Mouse (Mus musculus): ENCODE measurements around the gene Gm49486. TPM values are rescaled to one million over a fixed set of nuclear protein-coding genes. Genes with fewer than 3 reads are reported as not detected.

Gm49486 gene
- polyA plus RNA-seq, 1 experiment from 2014 or later, result 0.58 TPM

DNA sequence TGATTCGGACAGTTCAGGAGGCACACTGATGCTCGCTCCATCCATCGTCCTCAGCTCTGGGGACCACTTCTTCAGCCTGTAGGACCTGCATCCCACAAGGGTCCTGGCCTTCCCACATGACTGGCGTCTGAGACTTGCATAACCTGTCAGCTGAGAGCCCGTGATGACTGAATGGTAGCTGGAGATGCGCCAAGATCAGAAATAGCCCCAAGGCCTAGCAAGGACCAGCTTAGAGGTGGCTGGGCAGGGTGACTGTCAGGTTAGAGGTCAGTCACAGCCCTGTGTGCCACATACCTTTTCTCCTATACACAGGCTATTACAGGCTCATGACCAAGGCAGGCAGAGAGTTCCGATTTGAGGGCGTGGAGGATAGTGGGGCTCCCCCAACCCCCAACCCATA is 33.7 kb upstream of the Gm49486 start:
- DNase-seq (ENCODE audit: low spot score) (no peak), ATAC-seq (replicated peaks; ENCODE audit: low FRiP score, low TSS enrichment, low read depth) (no peak)
- Histone ChIP-seq H3K4me2 (ENCODE audit: low read length) (no peak overlapping the region), H3K9me3 (ENCODE audit: control insufficient read depth, low read length) (no peaks in the 10 kb centered on the region), H3K27me3 (replicated peaks; ENCODE audit: control insufficient read depth, insufficient read depth, low read length) (no peaks in the 10 kb centered on the region), H3K27ac (ENCODE audit: low read depth) (no peak overlapping the region), H3K4me3 (ENCODE audit: low read depth, low read length) (no peak overlapping the region), H3K4me1 (replicated peaks; ENCODE audit: control insufficient read depth, insufficient read depth, low read length) (no peaks in the 10 kb centered on the region), H3K9ac (ENCODE audit: low read length) (no peak overlapping the region), H3K36me3 (ENCODE audit: control insufficient read depth, insufficient read depth, low read length) (no peaks in the 10 kb centered on the region)
- WGBS, result 74% methylated on average over 8 of the region's 8 CpGs

- Histone ChIP-seq H3K27ac (ENCODE audit: low read depth) (no peak overlapping the region), H3K4me1 (replicated peaks; ENCODE audit: control insufficient read depth, insufficient read depth, low read length) (peaks cover 10% of the 10 kb centered on the region), H3K4me2 (ENCODE audit: low read length) (no peak overlapping the region), H3K36me3 (ENCODE audit: control insufficient read depth, insufficient read depth, low read length) (no peaks in the 10 kb centered on the region), H3K27me3 (replicated peaks; ENCODE audit: control insufficient read depth, insufficient read depth, low read length) (no peaks in the 10 kb centered on the region), H3K4me3 (ENCODE audit: low read depth, low read length) (no peak overlapping the region), H3K9me3 (ENCODE audit: control insufficient read depth, low read length) (no peaks in the 10 kb centered on the region), H3K9ac (ENCODE audit: low read length) (no peak overlapping the region)
- ATAC-seq (replicated peaks; ENCODE audit: low FRiP score, low TSS enrichment, low read depth) (no peak), DNase-seq (ENCODE audit: low spot score) (no peak)
- WGBS, result 90% methylated on average over 12 of the region's 12 CpGs
These were observed 29.7 kb upstream of the Gm49486 start for GRCm38 (mm10) chr15:79199390-79199976.

- Histone ChIP-seq H3K9me3 (ENCODE audit: control insufficient read depth, low read length) (no peaks in the 10 kb centered on the region), H3K4me2 (ENCODE audit: low read length) (no peak overlapping the region), H3K9ac (ENCODE audit: low read length) (no peak overlapping the region), H3K4me1 (replicated peaks; ENCODE audit: control insufficient read depth, insufficient read depth, low read length) (peaks cover 10% of the 10 kb centered on the region), H3K36me3 (ENCODE audit: control insufficient read depth, insufficient read depth, low read length) (no peaks in the 10 kb centered on the region), H3K27ac (ENCODE audit: low read depth) (no peak overlapping the region), H3K27me3 (replicated peaks; ENCODE audit: control insufficient read depth, insufficient read depth, low read length) (no peaks in the 10 kb centered on the region), H3K4me3 (ENCODE audit: low read depth, low read length) (no peak overlapping the region)
- DNase-seq (ENCODE audit: low spot score) (no peak), ATAC-seq (replicated peaks; ENCODE audit: low FRiP score, low TSS enrichment, low read depth) (peak; percentile 71; the same call in 1 of the 2 replicates)
- WGBS, result 26% methylated on average over 13 of the region's 13 CpGs
These were observed 27.6 kb upstream of the Gm49486 start for GRCm38 (mm10) chr15:79201491-79202150.

GRCm38 (mm10) chr15:79202575-79202974 is 26.6 kb upstream of the Gm49486 start:
- WGBS, result 18% methylated on average over 10 of the region's 10 CpGs
- H3K9ac ChIP-seq (ENCODE audit: low read length), result no peak overlapping the region
- no peak overlapping the region for H3K4me2 ChIP-seq (ENCODE audit: low read length)
- DNase-seq (ENCODE audit: low spot score) (no peak), ATAC-seq (replicated peaks; ENCODE audit: low FRiP score, low TSS enrichment, low read depth) (0 out of 2 replicates have a peak, but pooled peaks have one; percentile 13)
- no peak overlapping the region for H3K27ac ChIP-seq (ENCODE audit: low read depth)
- H3K36me3 ChIP-seq (ENCODE audit: control insufficient read depth, insufficient read depth, low read length), result no peaks in the 10 kb centered on the region
- no peak overlapping the region for H3K4me3 ChIP-seq (ENCODE audit: low read depth, low read length)
- no peaks in the 10 kb centered on the region for H3K27me3 ChIP-seq (replicated peaks; ENCODE audit: control insufficient read depth, insufficient read depth, low read length)
- no peaks in the 10 kb centered on the region for H3K9me3 ChIP-seq (ENCODE audit: control insufficient read depth, low read length)
- H3K4me1 ChIP-seq (replicated peaks; ENCODE audit: control insufficient read depth, insufficient read depth, low read length), result peaks cover 10% of the 10 kb centered on the region

DNA sequence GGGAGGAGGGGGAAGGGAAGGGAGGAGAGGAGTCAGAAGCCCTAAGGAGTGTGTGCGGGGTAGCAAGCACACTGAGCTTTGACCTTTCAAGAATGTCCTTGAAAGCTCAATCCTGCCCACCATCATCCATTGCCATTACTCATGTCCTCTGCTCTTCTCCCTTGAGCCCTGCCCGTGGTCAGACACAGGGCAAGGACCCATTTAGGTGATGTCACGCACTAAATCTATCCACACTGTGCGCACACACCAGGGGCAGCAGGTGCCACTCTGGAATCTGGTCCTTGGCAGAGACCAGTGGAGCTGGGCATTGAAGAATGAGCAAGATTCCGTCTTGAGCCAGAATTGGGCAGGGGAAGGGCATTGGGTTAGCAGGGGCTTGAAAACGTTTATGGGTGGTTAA is 21.0 kb upstream of the Gm49486 start:
- Histone ChIP-seq H3K9me3 (ENCODE audit: control insufficient read depth, low read length) (no peaks in the 10 kb centered on the region), H3K4me1 (replicated peaks; ENCODE audit: control insufficient read depth, insufficient read depth, low read length) (no peaks in the 10 kb centered on the region), H3K4me3 (ENCODE audit: low read depth, low read length) (no peak overlapping the region), H3K36me3 (ENCODE audit: control insufficient read depth, insufficient read depth, low read length) (no peaks in the 10 kb centered on the region), H3K9ac (ENCODE audit: low read length) (no peak overlapping the region), H3K27ac (ENCODE audit: low read depth) (no peak overlapping the region), H3K4me2 (ENCODE audit: low read length) (no peak overlapping the region), H3K27me3 (replicated peaks; ENCODE audit: control insufficient read depth, insufficient read depth, low read length) (no peaks in the 10 kb centered on the region)
- ATAC-seq (replicated peaks; ENCODE audit: low FRiP score, low TSS enrichment, low read depth), result no peak
- no peak for DNase-seq (ENCODE audit: low spot score)
- 74% methylated on average over 6 of the region's 6 CpGs for WGBS

DNA sequence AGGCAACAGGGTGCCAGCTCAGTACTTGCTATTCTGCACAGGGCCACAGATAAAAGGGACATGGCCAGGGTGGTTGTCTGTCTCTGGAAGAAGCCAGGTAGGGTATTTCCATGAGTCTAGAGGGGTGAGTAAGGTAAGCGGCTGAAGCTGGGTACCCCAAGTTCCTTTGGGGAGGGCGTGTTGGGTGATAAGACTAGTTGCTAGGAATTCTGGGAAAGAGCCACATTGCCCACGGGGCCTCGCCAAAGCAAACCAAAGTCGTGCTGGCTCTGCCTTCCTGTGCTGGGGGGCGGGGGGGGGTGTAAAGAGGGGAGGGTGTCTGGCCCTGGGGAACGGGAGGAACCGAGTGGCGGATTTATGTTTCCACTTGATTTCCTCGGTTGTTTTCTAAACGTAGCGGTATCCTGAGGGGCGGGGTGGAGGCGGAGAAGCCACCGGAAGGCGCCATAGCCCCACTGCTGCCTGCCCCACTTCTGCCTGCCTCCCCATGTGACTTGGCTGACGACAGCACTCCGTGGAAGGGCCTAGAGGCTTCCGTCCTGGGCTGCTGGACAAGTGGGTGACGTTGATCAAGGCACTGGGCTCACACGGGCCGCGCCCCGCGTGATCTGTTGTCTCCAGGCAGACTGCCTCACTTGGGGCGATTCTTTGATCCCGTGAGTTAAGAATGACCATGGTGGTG is 20.3 kb upstream of the Gm49486 start:
- no peak for ATAC-seq (replicated peaks; ENCODE audit: low FRiP score, low TSS enrichment, low read depth)

GRCm38 (mm10) chr15:79210357-79210756 is 18.8 kb upstream of the Gm49486 start:
- Histone ChIP-seq H3K4me2 (ENCODE audit: low read length) (no peak overlapping the region), H3K9ac (ENCODE audit: low read length) (no peak overlapping the region), H3K27me3 (replicated peaks; ENCODE audit: control insufficient read depth, insufficient read depth, low read length) (no peaks in the 10 kb centered on the region), H3K4me1 (replicated peaks; ENCODE audit: control insufficient read depth, insufficient read depth, low read length) (no peaks in the 10 kb centered on the region), H3K27ac (ENCODE audit: low read depth) (no peak overlapping the region), H3K4me3 (ENCODE audit: low read depth, low read length) (no peak overlapping the region), H3K36me3 (ENCODE audit: control insufficient read depth, insufficient read depth, low read length) (no peaks in the 10 kb centered on the region), H3K9me3 (ENCODE audit: control insufficient read depth, low read length) (no peaks in the 10 kb centered on the region)
- WGBS, result 61% methylated on average over 2 of the region's 2 CpGs
- no peak for ATAC-seq (replicated peaks; ENCODE audit: low FRiP score, low TSS enrichment, low read depth)
- DNase-seq (ENCODE audit: low spot score), result no peak

More for the DNA sequence above, 20.3 kb upstream of the Gm49486 start:
- no peak for DNase-seq (ENCODE audit: low spot score)
- no peak overlapping the region for H3K4me3 ChIP-seq (ENCODE audit: low read depth, low read length)
- H3K27me3 ChIP-seq (replicated peaks; ENCODE audit: control insufficient read depth, insufficient read depth, low read length), result no peaks in the 10 kb centered on the region
- no peak overlapping the region for H3K9ac ChIP-seq (ENCODE audit: low read length)
- H3K4me2 ChIP-seq (ENCODE audit: low read length), result no peak overlapping the region
- H3K4me1 ChIP-seq (replicated peaks; ENCODE audit: control insufficient read depth, insufficient read depth, low read length), result no peaks in the 10 kb centered on the region
- no peaks in the 10 kb centered on the region for H3K36me3 ChIP-seq (ENCODE audit: control insufficient read depth, insufficient read depth, low read length)
- WGBS, result 71% methylated on average over 27 of the region's 27 CpGs
- H3K9me3 ChIP-seq (ENCODE audit: control insufficient read depth, low read length), result no peaks in the 10 kb centered on the region
- no peak overlapping the region for H3K27ac ChIP-seq (ENCODE audit: low read depth)

GRCm38 (mm10) chr15:79212750-79213446 is 16.3 kb upstream of the Gm49486 start:
- Histone ChIP-seq H3K27ac (ENCODE audit: low read depth) (peak overlapping the region; percentile 5; the same call in 1 of the 2 replicates), H3K36me3 (ENCODE audit: control insufficient read depth, insufficient read depth, low read length) (no peaks in the 10 kb centered on the region), H3K27me3 (replicated peaks; ENCODE audit: control insufficient read depth, insufficient read depth, low read length) (no peaks in the 10 kb centered on the region), H3K4me3 (ENCODE audit: low read depth, low read length) (no peak overlapping the region), H3K9me3 (ENCODE audit: control insufficient read depth, low read length) (no peaks in the 10 kb centered on the region), H3K4me2 (ENCODE audit: low read length) (no peak overlapping the region), H3K4me1 (replicated peaks; ENCODE audit: control insufficient read depth, insufficient read depth, low read length) (no peaks in the 10 kb centered on the region), H3K9ac (ENCODE audit: low read length) (no peak overlapping the region)
- ATAC-seq (replicated peaks; ENCODE audit: low FRiP score, low TSS enrichment, low read depth) (peak; percentile 57), DNase-seq (ENCODE audit: low spot score) (no peak)
- WGBS, result 84% methylated on average over 26 of the region's 26 CpGs
